Mouse (Mus musculus) frontal cortex, postnatal 36 days (tissue): Measurements from ENCODE around the gene Car5a.

ENCODE experiments used
- DNase-seq, 2 experiments: peaks; one replicate each; pipeline ENCODE4 v3.0.0; 2022; ENCODE audit warnings: low spot score in 2 of 2

The Car5a gene

DNA sequence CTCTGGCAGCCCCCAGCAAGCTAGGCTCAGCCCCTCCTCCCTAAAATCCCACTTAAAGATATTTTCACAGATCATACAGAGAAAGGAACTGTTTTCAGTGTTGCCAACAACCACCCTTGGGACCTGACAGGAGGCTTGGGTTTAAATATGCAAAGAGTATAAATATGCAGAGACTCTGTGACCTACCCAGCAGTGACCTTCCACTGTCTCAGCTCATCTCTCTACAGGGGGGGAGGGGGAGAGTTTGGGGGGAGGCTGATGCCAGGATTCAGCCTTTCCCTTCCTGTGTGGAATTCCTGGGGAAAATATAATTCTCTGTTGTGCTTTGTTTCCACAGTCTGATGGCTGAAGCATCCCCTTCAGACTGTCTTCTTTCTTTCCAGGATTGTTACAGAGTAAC lies 9.8 kb downstream of the Car5a start:
- DNase-seq: no peak

DNA sequence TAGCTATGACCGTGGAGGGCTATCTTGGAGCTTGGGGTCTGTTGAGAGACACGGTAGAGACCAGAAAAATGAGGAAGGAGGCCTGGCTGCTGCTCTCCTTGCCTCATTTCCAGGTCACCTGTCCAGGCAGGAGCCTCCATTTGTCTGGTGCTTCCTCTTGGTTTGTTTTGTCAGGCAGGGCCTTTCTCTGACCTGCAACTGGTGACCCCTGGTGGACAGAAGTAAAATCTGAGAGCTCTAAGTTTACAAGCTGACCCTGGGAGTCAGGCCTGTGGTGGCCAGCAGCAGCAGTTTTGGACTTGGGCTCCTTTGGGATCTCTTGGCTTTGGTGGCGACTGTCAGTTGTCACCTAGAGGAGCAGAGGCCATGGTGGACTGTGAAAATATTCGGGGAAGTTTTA lies 10.2 kb downstream of the Car5a start:
- DNase-seq: no peak

- no peak for DNase-seq
Observed at GRCm38 (mm10) chr8:121932668-121933520, 11.8 kb downstream of the Car5a start.

GRCm38 (mm10) chr8:121932026-121932667 lies 12.6 kb downstream of the Car5a start:
- no peak for DNase-seq

DNA sequence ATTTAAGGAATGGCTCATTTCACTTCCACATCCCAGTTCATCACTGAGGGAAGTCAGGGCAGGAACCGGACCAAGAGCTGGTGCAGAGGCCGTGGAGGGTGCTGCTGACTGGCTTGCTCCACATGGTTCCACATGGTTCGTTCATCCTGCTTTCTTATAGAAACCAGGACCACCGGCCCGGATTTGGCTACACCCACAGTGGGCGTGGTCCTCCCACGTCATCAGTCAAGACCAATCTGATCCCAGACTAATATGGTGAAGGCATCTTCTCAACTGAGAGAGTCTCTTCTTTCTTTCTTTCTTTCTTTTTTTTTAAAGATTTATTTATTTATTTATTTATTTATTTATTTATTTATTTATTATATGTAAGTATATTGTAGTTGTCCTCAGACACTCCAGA lies 13.1 kb downstream of the Car5a start:
- no peak for DNase-seq

DNA sequence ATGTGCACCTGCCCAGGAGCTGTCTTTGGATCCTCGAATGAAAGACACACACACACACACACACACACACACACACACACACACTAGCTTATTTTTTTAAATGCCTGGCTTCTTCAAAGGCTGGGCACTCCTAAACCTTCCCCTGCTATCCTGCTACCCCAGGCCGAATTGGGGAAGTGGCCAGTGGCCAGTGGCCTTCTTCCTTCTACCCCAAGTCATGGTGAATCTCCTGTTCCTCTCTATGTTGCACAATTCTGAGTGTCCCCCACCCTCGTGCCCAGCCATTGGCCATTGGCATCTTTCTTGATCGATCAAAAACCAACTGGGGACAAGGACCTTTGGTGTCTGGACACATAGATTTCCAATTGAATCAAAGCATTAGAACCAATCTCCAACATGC lies 14.7 kb downstream of the Car5a start:
- DNase-seq: no peak

- DNase-seq: peak in 1 of 2 experiments; percentile 55
Observed at GRCm38 (mm10) chr8:121927316-121927715, 17.4 kb downstream of the Car5a start.

GRCm38 (mm10) chr8:121926266-121926665 lies 18.4 kb downstream of the Car5a start:
- no peak for DNase-seq

DNA sequence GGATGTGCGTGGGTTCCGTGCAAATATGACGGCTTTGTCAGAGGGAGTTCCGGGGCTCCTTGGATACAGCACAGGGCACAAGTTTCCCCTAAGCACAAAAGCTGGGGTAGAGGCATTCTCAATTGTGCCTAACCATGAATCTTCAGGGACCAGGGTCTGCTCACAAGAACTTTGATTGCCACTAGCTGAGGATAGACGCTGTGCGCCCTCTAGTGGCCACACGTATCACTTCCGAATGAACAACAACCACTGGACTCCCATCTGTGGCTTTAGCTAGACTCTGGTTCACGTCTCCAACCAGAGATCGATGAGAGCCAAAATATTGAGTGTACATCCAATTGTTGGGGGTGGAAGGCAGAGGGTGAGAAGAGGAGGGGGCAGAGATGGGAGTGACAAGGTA lies 19.1 kb downstream of the Car5a start:
- peak; percentile 68 to 86 for DNase-seq

GRCm38 (mm10) chr8:121924681-121925080 lies 20.0 kb downstream of the Car5a start:
- no peak for DNase-seq

GRCm38 (mm10) chr8:121922101-121922500 lies 22.6 kb downstream of the Car5a start:
- no peak for DNase-seq

DNA sequence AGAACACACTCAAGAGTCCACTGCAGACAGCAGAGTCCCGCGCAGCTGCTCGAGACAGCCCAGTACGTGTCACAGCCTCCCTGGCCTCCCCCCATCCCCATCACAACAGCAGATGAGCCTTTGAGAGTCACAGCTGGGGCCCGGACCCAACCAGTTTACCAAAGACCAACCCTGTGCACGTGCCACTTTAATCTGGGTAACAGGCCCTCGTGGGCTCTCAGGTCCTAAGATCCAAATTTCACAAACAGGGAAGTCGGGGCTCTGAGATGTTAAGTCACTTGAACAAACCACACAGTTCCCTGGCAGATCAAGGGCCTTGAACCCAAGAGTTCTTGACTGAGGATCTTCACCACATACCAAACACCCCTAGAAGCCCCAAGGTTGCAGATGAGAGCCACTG lies 23.1 kb downstream of the Car5a start:
- DNase-seq: no peak

DNA sequence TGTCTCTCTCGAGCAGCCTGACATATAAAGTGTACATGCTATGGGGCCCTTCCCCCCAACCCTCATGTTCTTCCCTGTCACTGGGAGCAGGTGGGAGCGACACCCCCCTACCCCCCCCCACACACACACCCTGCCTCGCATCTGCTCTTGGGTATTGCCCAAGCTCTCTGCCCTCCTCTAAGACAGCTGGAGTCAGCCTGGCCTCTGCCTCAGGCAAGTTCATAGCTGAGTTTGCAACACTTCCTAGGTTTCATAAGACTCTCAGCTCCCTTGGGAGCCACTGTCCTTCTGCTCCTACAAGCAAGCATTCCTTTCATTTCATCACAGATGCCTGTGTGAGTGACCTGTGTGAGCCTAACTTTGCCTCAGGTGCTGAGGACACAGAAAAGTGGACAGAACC lies 25.0 kb downstream of the Car5a start:
- DNase-seq: no peak

DNA sequence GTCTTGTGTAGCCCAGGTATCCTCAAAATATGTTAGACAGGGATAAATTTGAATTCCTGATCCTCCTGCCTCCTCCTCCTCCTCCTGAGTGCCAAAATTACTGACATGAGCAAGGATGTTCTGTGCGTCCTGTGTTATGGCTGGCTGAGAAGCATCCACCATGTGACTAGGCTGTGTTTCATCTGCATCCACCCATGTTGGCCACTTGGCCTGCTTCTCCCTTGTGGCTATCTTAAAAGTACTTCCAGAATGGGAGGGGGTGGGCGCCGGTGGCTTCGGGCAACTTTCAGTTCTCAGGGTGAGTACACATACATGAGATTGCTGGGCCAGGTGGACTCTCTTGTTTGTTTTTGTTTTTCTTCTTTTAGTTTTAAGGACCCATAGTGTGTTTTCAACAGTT lies 25.5 kb downstream of the Car5a start:
- no peak for DNase-seq

DNA sequence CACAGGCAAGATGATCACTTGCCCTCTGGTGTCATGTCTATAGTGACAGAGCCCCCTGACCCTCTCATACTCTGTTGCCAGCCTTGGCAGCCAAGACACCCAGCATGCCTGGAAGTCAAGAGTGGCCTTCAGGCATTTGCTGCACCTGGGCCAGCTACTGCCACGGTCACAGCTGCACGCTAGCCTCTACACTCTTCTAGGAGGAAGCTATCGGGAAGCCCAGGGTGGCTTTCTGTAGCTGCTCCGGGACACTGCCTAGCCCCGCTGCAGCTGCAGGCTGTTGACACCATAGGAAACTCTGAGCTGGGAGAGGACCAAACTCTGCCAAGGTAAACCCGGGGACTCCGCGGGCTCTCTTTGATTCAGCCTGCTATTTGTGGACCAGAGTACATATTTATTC lies 31.3 kb downstream of the Car5a start:
- DNase-seq: no peak

GRCm38 (mm10) chr8:121912831-121913230 lies 31.9 kb downstream of the Car5a start:
- DNase-seq: no peak

DNA sequence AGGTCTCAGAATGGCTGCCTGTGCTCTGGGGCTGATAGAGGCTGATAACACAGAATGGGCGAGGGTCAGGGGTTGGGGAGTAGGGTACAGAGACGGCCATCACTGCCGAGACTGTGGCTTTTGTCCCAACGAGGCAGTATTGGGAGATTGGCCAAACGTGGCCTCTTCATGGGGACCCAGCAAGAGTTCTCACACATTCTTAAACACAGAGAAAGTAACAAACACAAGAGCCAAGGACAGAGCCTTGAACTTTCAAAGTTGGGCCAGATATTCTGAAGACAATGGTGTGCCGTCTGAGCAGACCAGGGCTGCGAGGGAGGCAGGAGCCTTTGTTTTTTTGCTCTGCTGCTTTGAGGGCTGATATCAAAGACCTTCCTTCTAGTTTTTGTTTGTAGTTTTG lies 32.7 kb downstream of the Car5a start:
- DNase-seq: no peak

- no peak for DNase-seq
Observed at GRCm38 (mm10) chr8:121911400-121911799, 33.3 kb downstream of the Car5a start.

GRCm38 (mm10) chr8:121909663-121910062 lies 35.0 kb downstream of the Car5a start:
- DNase-seq: peak; percentile 72 to 82

DNA sequence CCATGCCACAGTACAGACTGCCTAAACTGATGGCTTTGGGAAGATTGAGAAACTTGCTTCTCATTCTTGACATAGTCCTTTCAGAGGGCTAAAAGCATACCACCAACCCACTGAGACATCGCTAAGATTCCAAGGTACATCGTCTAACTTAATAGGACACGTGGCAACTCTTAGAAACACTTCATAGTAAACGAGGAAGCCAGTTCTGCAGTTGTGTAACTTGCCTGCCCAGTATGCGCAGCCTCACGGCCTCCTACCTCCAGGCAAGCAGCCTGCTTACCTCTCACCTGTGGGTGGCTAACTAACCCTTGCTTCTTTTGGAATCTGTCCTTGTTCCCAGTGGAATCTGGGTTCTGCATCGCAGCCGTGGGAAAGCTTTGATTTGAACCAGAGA lies 35.6 kb downstream of the Car5a start:
- DNase-seq: no peak

DNA sequence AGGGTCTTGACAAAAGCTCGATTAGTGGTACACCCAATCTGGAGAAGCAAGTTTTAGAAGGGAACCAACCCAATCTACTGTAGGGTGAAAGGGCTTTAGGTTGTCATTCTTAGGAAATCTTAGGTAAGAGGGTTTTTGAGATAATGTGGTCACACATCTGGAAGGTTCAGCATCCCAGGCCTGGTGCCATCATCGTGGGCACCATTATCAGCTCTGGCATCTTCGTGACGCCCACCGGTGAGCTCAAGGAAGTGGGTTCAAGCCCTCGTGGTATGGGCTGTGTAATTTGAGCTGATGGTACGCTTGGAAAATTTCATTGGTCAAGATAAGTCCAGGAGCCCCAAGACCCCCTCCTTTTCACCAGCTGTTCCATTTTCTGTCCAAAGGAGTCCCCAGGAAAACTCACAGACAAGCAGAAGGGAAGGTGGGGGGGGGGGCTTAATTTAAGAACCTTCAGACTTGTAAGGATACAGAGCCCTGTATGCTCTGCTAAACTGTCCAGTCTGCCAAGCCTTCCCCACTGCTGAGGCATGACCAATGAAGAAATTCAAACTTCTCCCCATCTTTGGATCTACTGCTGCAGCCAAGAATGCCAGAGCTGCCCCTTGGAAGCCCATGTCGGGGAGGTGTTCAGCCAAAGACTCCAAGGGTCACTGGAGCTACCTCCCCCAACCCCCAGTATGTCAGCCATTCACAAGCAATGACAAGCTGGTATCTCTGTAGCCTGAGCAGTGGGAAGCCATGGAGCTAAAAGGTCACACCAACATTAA lies 36.1 kb downstream of the Car5a start:
- no peak for DNase-seq

DNA sequence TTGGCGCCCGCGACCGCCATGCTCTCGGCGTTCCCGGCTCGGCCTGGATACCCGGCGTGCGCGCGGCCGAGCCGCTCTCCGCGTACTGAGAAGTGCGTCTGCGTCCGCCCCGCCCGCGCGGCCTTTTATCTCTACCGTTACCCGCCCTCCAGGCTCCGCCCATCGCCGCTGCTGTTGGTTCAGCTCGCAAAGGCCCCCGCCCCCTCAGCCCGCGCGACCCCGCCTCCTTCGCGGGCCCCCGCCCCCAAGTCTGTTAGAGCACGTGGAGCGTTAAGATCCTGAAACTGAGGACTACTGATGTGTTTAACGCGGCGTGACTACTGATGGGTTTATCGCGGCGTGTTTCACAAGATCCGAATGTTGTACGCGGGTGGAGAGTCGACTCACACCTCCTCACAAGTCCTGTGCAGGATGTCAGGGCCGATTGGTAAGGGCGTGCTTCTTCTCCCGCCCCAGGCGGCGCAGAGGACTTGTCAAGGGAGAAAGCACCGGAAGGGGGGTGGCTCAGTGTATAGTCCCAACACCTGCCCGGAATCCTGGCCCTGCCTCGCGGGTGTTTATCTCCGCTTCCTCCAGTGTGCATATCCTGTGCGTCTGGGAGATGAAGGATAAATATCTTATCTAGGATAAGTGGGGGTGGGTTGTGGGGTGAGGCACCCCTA lies 37.0 kb downstream of the Car5a start, which contains the start of gene Slc7a5:
Gene Slc7a5, minus strand, starts transcription at position 108 of the 662 bp plus-strand sequence.
- peak; percentile 92 to 96 for DNase-seq
